Mouse (Mus musculus): ENCODE data around the gene Prim1. TPM values are rescaled to one million over a fixed set of nuclear protein-coding genes. Genes with fewer than 3 reads are reported as not detected.

Gene Prim1
- polyA plus RNA-seq (2016; fragmentation: Nextera tagmentation; extraction: Ambion mirVana): 66.7 and 80.5 TPM in 2 replicates

DNA sequence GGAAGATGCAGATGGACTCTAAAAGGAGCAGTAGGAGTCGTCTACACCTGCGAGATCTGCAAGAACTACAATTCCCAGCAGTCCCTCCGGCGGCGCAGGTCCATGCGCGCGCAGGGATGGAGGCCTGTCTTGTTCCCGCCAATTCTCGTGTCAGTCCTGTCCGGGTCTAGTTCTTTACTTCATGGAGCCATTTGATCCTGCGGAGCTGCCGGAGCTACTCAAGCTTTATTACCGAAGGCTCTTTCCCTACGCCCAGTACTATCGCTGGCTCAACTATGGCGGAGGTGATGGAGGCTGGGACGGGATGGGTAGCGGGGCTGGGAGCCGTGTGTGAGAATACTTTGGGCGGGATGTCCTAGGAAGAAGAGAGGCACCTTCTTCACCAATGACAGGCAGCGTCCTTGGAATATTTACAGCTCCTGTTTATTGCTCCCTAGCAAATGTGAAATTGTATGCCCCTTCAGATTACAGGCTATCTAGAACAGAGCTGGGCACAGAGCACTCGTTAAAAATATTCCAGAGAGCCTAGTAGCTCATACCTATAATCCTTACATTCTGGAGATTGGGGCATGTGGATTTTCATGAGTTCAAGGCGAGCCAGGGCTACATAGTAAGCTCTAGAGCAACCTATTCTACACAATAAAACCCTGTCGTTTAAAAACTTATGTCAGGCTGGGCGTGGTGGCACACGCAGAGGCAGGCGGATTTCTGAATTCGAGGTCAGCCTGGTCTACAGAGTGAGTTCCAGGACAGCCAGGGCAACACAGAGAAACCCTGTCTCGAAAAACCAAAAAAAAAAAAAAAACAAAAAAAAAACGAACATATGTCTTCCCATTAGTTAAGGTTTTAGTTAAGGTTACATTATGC, at the start of gene Prim1:
Gene Prim1, plus strand, starts transcription at position 101 of the 867 bp plus-strand sequence.
- 6% methylated on average over 31 of the region's 31 CpGs for WGBS
- H3K27ac ChIP-seq: peak within 1 kb of the TSS; percentile 88
- DNase-seq (ENCODE audit: low spot score): peak; percentile 96

DNA sequence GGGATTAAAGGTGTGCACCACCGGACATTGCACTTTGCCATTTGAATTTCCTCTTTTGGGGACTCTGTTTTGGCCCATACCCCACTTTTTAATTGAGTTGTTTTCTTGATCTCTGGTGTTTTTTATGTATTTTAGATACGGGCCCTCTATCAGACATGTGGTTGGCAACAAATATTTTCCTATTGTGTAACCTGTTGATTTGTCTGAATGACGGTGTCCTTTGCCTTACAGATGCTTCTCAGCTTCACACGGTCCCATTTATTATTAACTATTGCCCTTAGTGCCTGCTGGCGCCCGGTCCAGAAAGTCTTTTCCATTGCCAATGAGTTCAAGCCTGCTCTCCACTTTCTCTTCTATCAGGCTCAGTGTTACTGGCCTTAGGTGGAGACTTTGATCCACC, 48.5 kb upstream of the Prim1 start:
- 84% methylated on average over 6 of the region's 6 CpGs for WGBS
- no peaks in the 10 kb centered on the region for H3K36me3 ChIP-seq
- H3K4me1 ChIP-seq: no peaks in the 10 kb centered on the region
- no peak overlapping the region for H3K4me3 ChIP-seq
- DNase-seq (ENCODE audit: low spot score): no peak
- no peaks in the 10 kb centered on the region for H3K9me3 ChIP-seq
- H3K27ac ChIP-seq: no peak overlapping the region
- H3K27me3 ChIP-seq (ENCODE audit: insufficient read depth, poor library complexity, severe bottlenecking): no peaks in the 10 kb centered on the region

More for the DNA sequence above, at the start of gene Prim1:
- H3K9me3 ChIP-seq: no peaks in the 10 kb centered on the region
- H3K36me3 ChIP-seq: peaks cover 19% of the 10 kb centered on the region
- H3K4me1 ChIP-seq: 0 out of 2 replicates have a peak, but pooled peaks cover 3% of the 10 kb centered on the region
- peak within 1 kb of the TSS; percentile 79 for H3K4me3 ChIP-seq
- no peaks in the 10 kb centered on the region for H3K27me3 ChIP-seq (ENCODE audit: insufficient read depth, poor library complexity, severe bottlenecking)

DNA sequence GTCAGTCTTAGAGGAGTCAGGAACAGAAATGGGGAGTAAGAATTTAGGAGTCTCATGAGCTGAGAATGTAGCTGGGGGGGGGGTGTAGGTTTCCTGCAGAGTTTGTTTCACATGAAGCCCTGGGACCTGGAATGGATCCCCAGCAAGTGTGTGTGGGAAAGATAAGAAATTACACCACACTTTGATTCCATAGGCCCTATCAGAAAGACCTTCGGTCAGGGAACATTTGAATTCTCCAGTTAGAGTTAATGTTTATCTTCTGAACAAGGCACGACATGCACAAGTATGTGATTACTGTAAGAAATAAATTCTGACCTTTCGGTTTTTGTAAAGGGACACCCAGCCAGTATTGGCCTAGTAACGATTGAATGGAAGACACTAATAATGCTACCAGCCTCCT, 45.1 kb upstream of the Prim1 start:
- 61% methylated on average over 4 of the region's 4 CpGs for WGBS
- no peak overlapping the region for H3K27ac ChIP-seq
- DNase-seq (ENCODE audit: low spot score): no peak
- no peaks in the 10 kb centered on the region for H3K36me3 ChIP-seq
- no peaks in the 10 kb centered on the region for H3K9me3 ChIP-seq
- no peaks in the 10 kb centered on the region for H3K27me3 ChIP-seq (ENCODE audit: insufficient read depth, poor library complexity, severe bottlenecking)
- no peaks in the 10 kb centered on the region for H3K4me1 ChIP-seq
- H3K4me3 ChIP-seq: no peak overlapping the region

DNA sequence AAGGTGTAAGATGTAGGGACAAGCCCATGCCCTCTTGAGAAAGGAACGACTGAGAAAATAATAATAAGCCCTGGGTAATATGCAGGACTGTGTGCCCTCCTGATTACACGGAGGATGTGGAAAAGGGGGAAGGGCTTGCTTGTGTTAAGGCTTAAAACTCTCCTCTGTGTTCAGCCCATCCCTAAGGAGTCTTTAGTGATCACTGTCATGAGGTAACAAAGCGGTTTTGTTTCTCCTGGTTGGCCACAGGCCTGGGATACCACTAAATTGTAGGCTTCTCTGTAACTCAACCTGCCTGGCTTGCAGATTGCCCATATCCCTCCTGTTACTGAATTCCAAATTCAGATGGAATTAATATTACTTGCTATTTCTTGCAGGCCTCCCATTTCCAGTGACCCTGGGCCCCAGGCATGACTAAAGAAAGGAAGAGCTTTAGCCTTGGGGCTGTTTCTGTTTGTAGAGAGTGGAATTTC, 44.6 kb upstream of the Prim1 start:
- Histone ChIP-seq H3K4me1 (no peaks in the 10 kb centered on the region), H3K9me3 (no peaks in the 10 kb centered on the region), H3K27ac (no peak overlapping the region), H3K4me3 (no peak overlapping the region), H3K27me3 (ENCODE audit: insufficient read depth, poor library complexity, severe bottlenecking) (no peaks in the 10 kb centered on the region), H3K36me3 (no peaks in the 10 kb centered on the region)
- no peak for DNase-seq (ENCODE audit: low spot score)
- 64% methylated on average over 3 of the region's 3 CpGs for WGBS

DNA sequence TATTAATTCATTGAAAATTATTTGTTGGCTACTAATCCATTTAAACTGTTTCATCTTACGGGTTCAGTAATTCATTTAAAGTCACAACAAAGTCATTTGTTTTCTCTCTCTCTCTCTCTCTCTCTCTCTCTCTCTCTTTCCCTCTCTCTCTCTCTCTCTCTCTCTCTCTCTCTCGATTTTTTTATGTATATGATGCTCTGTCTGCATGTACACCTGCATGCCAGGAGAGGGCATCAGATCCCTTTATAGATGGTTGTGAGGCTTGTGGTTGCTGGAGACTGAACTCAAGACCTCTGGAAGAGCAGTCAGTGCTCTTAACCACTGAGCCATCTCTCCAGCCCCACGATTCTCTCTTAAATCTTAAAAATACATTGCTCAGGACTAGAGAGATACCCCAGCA, 43.8 kb upstream of the Prim1 start:
- no peak overlapping the region for H3K4me3 ChIP-seq
- DNase-seq (ENCODE audit: low spot score): no peak
- no peak overlapping the region for H3K27ac ChIP-seq
- no peaks in the 10 kb centered on the region for H3K36me3 ChIP-seq
- H3K27me3 ChIP-seq (ENCODE audit: insufficient read depth, poor library complexity, severe bottlenecking): no peaks in the 10 kb centered on the region
- no peaks in the 10 kb centered on the region for H3K4me1 ChIP-seq
- no peaks in the 10 kb centered on the region for H3K9me3 ChIP-seq
- WGBS: 68% methylated on average over 3 of the region's 3 CpGs

DNA sequence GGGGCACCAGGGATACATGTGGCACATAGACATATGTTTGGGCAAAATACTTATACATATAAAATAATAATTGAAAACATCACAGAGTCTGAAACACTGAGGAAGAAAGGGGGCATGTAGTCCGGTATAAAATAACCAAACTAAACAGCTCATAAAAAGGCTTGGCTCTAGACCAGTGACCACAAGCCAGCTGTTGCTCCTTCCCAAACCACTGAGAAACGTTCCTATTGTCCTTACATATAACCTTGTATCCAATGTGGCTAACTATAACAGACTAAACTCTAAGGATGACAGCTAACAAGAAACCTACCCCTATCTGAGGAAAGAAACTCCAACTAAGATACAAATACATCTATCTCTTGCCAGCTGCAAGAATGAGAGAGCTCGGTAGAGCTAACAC, 40.9 kb upstream of the Prim1 start:
- H3K4me3 ChIP-seq: no peak overlapping the region
- 74% methylated on average over 3 of the region's 3 CpGs for WGBS
- no peaks in the 10 kb centered on the region for H3K4me1 ChIP-seq
- no peak overlapping the region for H3K27ac ChIP-seq
- H3K36me3 ChIP-seq: no peaks in the 10 kb centered on the region
- DNase-seq (ENCODE audit: low spot score): no peak
- no peaks in the 10 kb centered on the region for H3K9me3 ChIP-seq
- no peaks in the 10 kb centered on the region for H3K27me3 ChIP-seq (ENCODE audit: insufficient read depth, poor library complexity, severe bottlenecking)

DNA sequence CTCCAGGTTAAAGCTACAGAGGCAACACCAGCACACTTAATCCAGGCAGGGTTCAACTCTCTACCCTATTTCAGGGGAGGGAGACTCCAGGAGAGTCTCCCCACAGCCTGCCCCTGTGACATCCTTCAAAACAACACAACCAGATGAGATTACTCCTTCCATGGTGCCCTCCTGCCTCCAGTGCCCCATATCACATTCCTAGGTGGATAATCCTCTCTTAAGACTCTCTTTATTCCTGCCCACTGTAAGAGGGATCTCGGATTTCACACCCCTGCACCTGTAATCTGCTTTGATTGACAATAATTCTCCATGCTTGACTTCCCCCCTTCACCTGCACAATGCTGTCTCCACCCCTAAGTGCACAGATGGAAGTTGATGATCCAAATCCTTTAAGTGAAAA, 39.5 kb upstream of the Prim1 start:
- H3K36me3 ChIP-seq: no peaks in the 10 kb centered on the region
- H3K4me3 ChIP-seq: no peak overlapping the region
- no peaks in the 10 kb centered on the region for H3K9me3 ChIP-seq
- no peaks in the 10 kb centered on the region for H3K27me3 ChIP-seq (ENCODE audit: insufficient read depth, poor library complexity, severe bottlenecking)
- no peaks in the 10 kb centered on the region for H3K4me1 ChIP-seq
- no peak overlapping the region for H3K27ac ChIP-seq
- no peak for DNase-seq (ENCODE audit: low spot score)
- 23% methylated on average over 1 of the region's 1 CpGs for whole genome bisulfite sequencing

DNA sequence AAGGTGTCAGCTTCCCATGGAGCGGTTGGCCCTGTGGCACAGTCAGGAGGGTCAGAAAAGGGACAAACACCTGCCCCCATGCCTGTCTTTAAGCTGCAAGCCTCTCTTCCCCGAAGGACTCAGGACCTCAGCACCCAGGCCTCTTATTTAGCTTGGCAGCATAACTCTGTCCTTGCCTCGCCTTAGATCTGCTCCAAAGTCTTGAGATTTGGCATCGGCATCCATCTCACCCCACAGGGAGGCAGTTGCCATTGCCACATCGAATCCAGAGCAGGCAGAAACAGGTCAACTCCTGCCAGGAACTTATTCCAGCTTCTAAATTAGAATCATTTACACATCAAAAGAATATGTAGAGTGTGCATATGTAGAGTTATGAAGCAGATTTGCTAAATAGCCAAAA, 30.3 kb upstream of the Prim1 start:
- DNase-seq (ENCODE audit: low spot score): no peak
- WGBS: 74% methylated on average over 5 of the region's 5 CpGs
- Histone ChIP-seq H3K27me3 (ENCODE audit: insufficient read depth, poor library complexity, severe bottlenecking) (no peaks in the 10 kb centered on the region), H3K36me3 (no peaks in the 10 kb centered on the region), H3K4me3 (no peak overlapping the region), H3K4me1 (no peaks in the 10 kb centered on the region), H3K27ac (no peak overlapping the region), H3K9me3 (no peaks in the 10 kb centered on the region)

DNA sequence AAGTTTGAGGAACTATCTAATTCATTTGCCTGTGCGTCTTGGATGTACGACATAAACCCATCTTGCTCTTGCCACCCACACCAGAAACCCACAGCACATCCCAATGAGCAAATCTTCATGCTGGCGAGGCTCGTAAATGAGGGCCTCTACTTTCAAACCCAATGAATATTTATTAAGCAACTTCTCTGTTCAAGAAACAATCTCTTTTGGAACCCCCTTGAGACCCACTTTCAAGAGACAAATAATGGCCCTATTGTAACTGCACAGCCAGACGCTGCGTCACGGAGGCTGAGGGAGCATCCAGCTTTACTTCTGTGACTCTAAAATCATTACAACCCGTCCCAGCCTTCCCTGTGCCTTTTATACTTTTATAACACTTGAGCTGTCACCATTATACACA, 29.4 kb upstream of the Prim1 start:
- WGBS: 76% methylated on average over 8 of the region's 8 CpGs
- no peaks in the 10 kb centered on the region for H3K9me3 ChIP-seq
- no peak overlapping the region for H3K4me3 ChIP-seq
- H3K4me1 ChIP-seq: no peaks in the 10 kb centered on the region
- no peak overlapping the region for H3K27ac ChIP-seq
- H3K36me3 ChIP-seq: no peaks in the 10 kb centered on the region
- no peak for DNase-seq (ENCODE audit: low spot score)
- H3K27me3 ChIP-seq (ENCODE audit: insufficient read depth, poor library complexity, severe bottlenecking): no peaks in the 10 kb centered on the region

DNA sequence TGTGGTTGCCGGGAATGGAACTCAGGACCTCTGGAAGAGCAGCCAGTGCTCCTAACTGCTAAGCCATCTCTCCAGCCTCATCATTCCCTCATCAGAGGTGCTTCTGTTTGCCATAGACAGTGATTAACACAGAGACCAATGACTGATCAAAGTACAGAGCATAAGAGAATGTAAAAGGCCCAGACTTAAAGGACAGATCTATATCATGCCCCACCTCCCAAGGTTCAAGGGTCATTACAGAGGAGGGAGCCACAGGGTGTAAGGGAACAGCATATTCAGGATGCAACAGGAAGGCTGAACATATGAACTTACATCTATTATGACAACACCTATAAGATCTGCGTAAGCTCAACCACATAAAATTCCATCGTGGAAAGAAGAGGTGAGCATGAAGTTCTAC, 18.3 kb upstream of the Prim1 start:
- H3K4me3 ChIP-seq: no peak overlapping the region

DNA sequence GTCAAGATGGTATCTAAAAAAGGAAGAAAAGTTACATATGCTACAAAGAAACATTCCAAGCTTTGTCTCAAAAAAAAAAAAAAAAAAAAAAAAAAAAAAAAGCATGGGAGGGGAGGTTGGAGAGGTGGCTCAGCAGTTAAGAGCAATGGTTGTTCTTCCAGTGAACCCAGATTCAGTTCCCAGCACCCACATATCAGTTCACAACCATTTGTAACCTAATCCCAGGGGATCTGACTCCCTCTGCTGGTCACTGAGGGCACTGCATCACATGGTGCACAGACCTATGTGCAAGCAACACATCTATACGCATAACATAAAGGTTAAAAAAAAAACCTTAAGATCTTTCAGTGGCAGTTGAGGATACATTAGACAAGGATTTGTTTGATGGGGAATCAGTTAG, 16.7 kb upstream of the Prim1 start:
- no peaks in the 10 kb centered on the region for H3K27me3 ChIP-seq (ENCODE audit: insufficient read depth, poor library complexity, severe bottlenecking)
- H3K36me3 ChIP-seq: no peaks in the 10 kb centered on the region
- no peak overlapping the region for H3K27ac ChIP-seq
- 95% methylated on average over 1 of the region's 1 CpGs for WGBS
- no peaks in the 10 kb centered on the region for H3K9me3 ChIP-seq
- no peak overlapping the region for H3K4me3 ChIP-seq
- H3K4me1 ChIP-seq: no peaks in the 10 kb centered on the region
- no peak for DNase-seq (ENCODE audit: low spot score)

More for the DNA sequence above, 18.3 kb upstream of the Prim1 start:
- Histone ChIP-seq H3K27ac (no peak overlapping the region), H3K9me3 (no peaks in the 10 kb centered on the region), H3K27me3 (ENCODE audit: insufficient read depth, poor library complexity, severe bottlenecking) (no peaks in the 10 kb centered on the region), H3K4me1 (no peaks in the 10 kb centered on the region), H3K36me3 (no peaks in the 10 kb centered on the region)
- WGBS: 87% methylated on average over 3 of the region's 3 CpGs
- DNase-seq (ENCODE audit: low spot score): no peak

DNA sequence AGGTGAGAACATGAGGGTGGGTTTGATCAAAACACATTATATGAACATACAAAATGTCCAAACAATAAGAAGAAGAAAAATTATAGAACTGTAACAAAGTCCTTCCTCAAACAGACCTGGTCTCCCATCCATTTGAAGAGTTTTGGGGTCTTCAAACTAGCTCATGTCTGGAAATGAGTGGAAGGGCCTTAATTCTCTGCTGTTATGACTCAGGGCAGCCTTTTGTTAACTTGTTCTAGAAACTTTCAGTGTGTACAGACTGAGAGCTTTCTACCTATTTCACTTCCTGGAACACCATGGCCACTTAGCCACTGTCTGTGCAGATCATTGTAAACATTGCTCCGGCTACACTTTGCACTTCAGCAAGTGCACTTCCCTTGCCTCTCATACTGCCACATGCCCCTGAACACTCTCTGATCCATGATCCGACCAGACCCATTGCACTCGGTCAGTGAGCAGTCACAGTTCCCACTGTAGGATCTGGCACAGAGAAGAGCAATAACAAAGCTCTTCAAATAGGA, 11.6 kb upstream of the Prim1 start:
- H3K4me3 ChIP-seq: no peak overlapping the region
- H3K36me3 ChIP-seq: no peaks in the 10 kb centered on the region
- no peak for DNase-seq (ENCODE audit: low spot score)
- H3K4me1 ChIP-seq: no peaks in the 10 kb centered on the region
- no peak overlapping the region for H3K27ac ChIP-seq
- WGBS: 65% methylated on average over 3 of the region's 3 CpGs
- H3K9me3 ChIP-seq: no peaks in the 10 kb centered on the region
- no peaks in the 10 kb centered on the region for H3K27me3 ChIP-seq (ENCODE audit: insufficient read depth, poor library complexity, severe bottlenecking)

DNA sequence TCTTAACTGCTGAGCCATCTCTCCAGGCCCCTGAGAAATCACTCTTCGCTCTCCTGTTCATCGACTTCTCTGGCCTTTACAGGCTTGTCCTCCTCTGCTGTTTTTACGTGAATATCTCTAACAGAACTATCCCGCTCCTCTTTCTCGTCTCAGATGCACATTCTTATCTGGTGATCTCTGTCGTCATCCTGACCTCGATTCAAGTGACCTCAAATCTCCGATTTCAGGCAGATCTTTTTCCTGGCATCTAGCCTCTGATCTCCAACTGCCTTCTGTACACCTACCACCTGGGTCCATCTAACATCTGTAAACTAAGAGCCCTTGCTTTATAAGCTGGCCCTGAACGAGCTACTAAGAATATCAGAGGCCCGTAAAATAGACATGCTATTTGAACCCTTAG, 10.1 kb upstream of the Prim1 start:
- Histone ChIP-seq H3K4me3 (no peak overlapping the region), H3K27ac (no peak overlapping the region), H3K9me3 (no peaks in the 10 kb centered on the region), H3K27me3 (ENCODE audit: insufficient read depth, poor library complexity, severe bottlenecking) (no peaks in the 10 kb centered on the region), H3K4me1 (no peaks in the 10 kb centered on the region), H3K36me3 (no peaks in the 10 kb centered on the region)
- 78% methylated on average over 10 of the region's 10 CpGs for WGBS
- no peak for DNase-seq (ENCODE audit: low spot score)
